Mouse (Mus musculus) spleen, postnatal 0 days (tissue): ENCODE data around the gene Hmgb1. TPM values are rescaled to one million over a fixed set of nuclear protein-coding genes. Genes with fewer than 3 reads are reported as not detected.

Experiments
- polyA plus RNA-seq: library from polyadenylated mRNA; unstranded; fragments of >200 nt; fragmentation: Nextera tagmentation; extraction: Ambion mirVana; gene quantifications from 2 replicates; pipeline ENCODE4 v1.2.1, GENCODE M21; 2015

Hmgb1 gene
- polyA plus RNA-seq = 948 and 975 TPM in 2 replicates

DNA sequence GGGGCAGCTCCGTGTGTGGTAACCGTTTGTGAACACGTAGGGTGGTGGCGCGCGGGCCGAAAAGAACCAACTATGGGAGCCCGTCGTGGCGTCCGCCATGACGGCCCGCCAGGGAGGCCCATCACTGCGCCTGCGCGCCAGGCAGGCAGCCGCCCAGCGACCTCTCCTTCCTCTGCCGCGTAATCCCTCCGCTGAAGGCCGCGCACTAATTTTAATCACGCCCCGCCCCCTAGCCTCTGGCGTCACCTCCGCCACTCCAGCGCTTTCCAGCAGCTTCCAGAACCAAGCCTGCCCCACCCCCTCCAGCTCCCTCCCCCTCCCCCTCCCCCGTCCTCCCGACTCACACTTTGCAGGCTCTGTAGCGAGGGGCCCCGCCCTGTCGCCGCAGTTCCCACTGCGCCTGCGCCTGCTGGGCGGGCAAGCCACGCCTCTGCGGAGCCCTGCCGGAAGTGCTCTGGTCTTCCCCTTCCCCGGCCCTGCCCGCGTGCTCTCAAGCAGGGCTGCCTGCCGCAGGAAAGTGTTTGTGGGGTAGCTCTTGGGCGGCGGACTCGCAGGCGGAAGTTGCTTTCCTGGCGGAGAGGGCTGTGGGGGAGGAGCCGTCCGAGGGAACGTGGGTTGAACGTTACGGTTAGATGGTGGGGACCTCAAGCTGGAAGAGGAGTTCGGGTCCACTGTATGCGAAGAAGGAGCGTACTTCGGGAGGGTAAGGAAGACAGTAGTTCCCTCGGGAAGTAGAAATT is at the start of gene Hmgb1, which contains the start of gene Uspl1:
Gene Hmgb1, minus strand, starts transcription at position 386 of the 740 bp plus-strand sequence.
Gene Uspl1, plus strand, starts transcription at position 247 of the 740 bp plus-strand sequence.

Other genes with a start within 250 kb of the Hmgb1 start
- gene Gm42791, start 189.3 kb downstream of the Hmgb1 start, polyA plus RNA-seq = 0.27 TPM in 1 of 2 replicates, not detected in the other
- 20.9 and 22.2 TPM in 2 replicates for gene Uspl1, start 139 bp downstream of the Hmgb1 start, polyA plus RNA-seq
- gene Alox5ap, start 80.3 kb upstream of the Hmgb1 start, polyA plus RNA-seq = 186 and 250 TPM in 2 replicates
- gene Medag, start 227.3 kb upstream of the Hmgb1 start, polyA plus RNA-seq = 1.4 and 1.6 TPM in 2 replicates